Mouse (Mus musculus): ENCODE data around the gene Hand1.
"Not testable (repeated sequence)": the region's sequence is repeated elsewhere in the genome, so short reads cannot be mapped to it uniquely, and the experiment has no call there.

Hand1 gene

GRCm38 (mm10) chr11:57832552-57833201, at the start of gene Hand1:
Gene Hand1, minus strand, starts transcription at chr11:57832818.
- DNase-seq (ENCODE audit: low read depth, low spot score) = no peak

GRCm38 (mm10) chr11:57876157-57876556, 43.5 kb upstream of the Hand1 start:
- DNase-seq (ENCODE audit: low read depth, low spot score) = no peak

- no peak for DNase-seq (ENCODE audit: low read depth, low spot score)
Observed at GRCm38 (mm10) chr11:57873014-57873413, 40.4 kb upstream of the Hand1 start.

- DNase-seq (ENCODE audit: low read depth, low spot score) = no peak
Observed at GRCm38 (mm10) chr11:57868753-57869460, 36.3 kb upstream of the Hand1 start.

- DNase-seq (ENCODE audit: low read depth, low spot score) = no peak
Observed at GRCm38 (mm10) chr11:57866466-57866865, 33.8 kb upstream of the Hand1 start.

GRCm38 (mm10) chr11:57864577-57864976, 32.0 kb upstream of the Hand1 start:
- no peak for DNase-seq (ENCODE audit: low read depth, low spot score)

- no peak for DNase-seq (ENCODE audit: low read depth, low spot score)
Observed at GRCm38 (mm10) chr11:57862088-57862487, 29.5 kb upstream of the Hand1 start.

GRCm38 (mm10) chr11:57857709-57858108, 25.1 kb upstream of the Hand1 start:
- no peak for DNase-seq (ENCODE audit: low read depth, low spot score)

- no peak for DNase-seq (ENCODE audit: low read depth, low spot score)
Observed at GRCm38 (mm10) chr11:57853571-57853970, 21.0 kb upstream of the Hand1 start.

GRCm38 (mm10) chr11:57850931-57851330, 18.3 kb upstream of the Hand1 start:
- no peak for DNase-seq (ENCODE audit: low read depth, low spot score)

- DNase-seq (ENCODE audit: low read depth, low spot score) = no peak
Observed at GRCm38 (mm10) chr11:57850298-57850697, 17.7 kb upstream of the Hand1 start.

- DNase-seq (ENCODE audit: low read depth, low spot score) = no peak
Observed at GRCm38 (mm10) chr11:57847396-57847795, 14.8 kb upstream of the Hand1 start.

GRCm38 (mm10) chr11:57846421-57847363, 14.1 kb upstream of the Hand1 start:
- not testable (repeated sequence) for DNase-seq (ENCODE audit: low read depth, low spot score)

- no peak for DNase-seq (ENCODE audit: low read depth, low spot score)
Observed at GRCm38 (mm10) chr11:57841391-57841790, 8.8 kb upstream of the Hand1 start.

GRCm38 (mm10) chr11:57840986-57841385, 8.4 kb upstream of the Hand1 start:
- no peak for DNase-seq (ENCODE audit: low read depth, low spot score)

GRCm38 (mm10) chr11:57837861-57838680, 5.5 kb upstream of the Hand1 start:
- DNase-seq (ENCODE audit: low read depth, low spot score) = no peak

GRCm38 (mm10) chr11:57836872-57837680, 4.5 kb upstream of the Hand1 start:
- DNase-seq (ENCODE audit: low read depth, low spot score) = no peak

- DNase-seq (ENCODE audit: low read depth, low spot score) = no peak
Observed at GRCm38 (mm10) chr11:57836401-57836800, 3.8 kb upstream of the Hand1 start.

- DNase-seq (ENCODE audit: low read depth, low spot score) = no peak
Observed at GRCm38 (mm10) chr11:57835931-57836330, 3.3 kb upstream of the Hand1 start.

- no peak for DNase-seq (ENCODE audit: low read depth, low spot score)
Observed at GRCm38 (mm10) chr11:57835331-57835730, 2.7 kb upstream of the Hand1 start.
